Mouse (Mus musculus) brown adipose tissue, adult 24 weeks (tissue): ENCODE results near the gene H2-K1. TPM values are rescaled to one million over a fixed set of nuclear protein-coding genes. Genes with fewer than 3 reads are reported as not detected.

Experiments
- H3K27ac ChIP-seq: fragments of 200-500 bp; replicated peaks from 2 replicates; pipeline ENCODE4 v1.5.1; 2012; ENCODE audit warnings: low read depth, mild to moderate bottlenecking, low read length
- H3K4me1 ChIP-seq: fragments of 200-500 bp; 2 replicates; pipeline ENCODE4 v1.6.1; 2012; ENCODE audit warnings: low read length, mixed read lengths; ENCODE audit not compliant: control insufficient read depth, insufficient read depth, insufficient read length
- H3K4me3 ChIP-seq: fragments of 200-500 bp; 2 replicates; pipeline ENCODE4 v1.5.1; 2012; ENCODE audit warnings: low read depth, mild to moderate bottlenecking, low read length, moderate library complexity; ENCODE audit not compliant: insufficient read depth
- polyA plus RNA-seq: library from polyadenylated mRNA; stranded (reverse); fragments of >200 nt; gene quantifications from 2 replicates; pipeline ENCODE4 v1.2.4, GENCODE M21; 2012; ENCODE audit not compliant: missing spikeins, insufficient read depth, insufficient read length

Gene H2-K1
- polyA plus RNA-seq, 1 experiment: 394 TPM

GRCm38 (mm10) chr17:34030861-34031326, 30.7 kb upstream of the H2-K1 start:
- Histone ChIP-seq H3K4me3 (peak overlapping the region; percentile 88), H3K27ac (peak overlapping the region; percentile 85), H3K4me1 (peaks cover 18% of the 10 kb centered on the region; the same call in 1 of the 2 replicates)

GRCm38 (mm10) chr17:34029890-34030595, 29.9 kb upstream of the H2-K1 start:
- peaks cover 18% of the 10 kb centered on the region; the same call in 1 of the 2 replicates for H3K4me1 ChIP-seq
- H3K4me3 ChIP-seq: peak overlapping the region; percentile 88
- H3K27ac ChIP-seq: no peak overlapping the region

- Histone ChIP-seq H3K4me1 (peaks cover 18% of the 10 kb centered on the region; the same call in 1 of the 2 replicates), H3K27ac (no peak overlapping the region), H3K4me3 (no peak overlapping the region)
Measured at GRCm38 (mm10) chr17:34029150-34029889, 29.2 kb upstream of the H2-K1 start.

GRCm38 (mm10) chr17:34028501-34029149, 28.5 kb upstream of the H2-K1 start:
- H3K4me3 ChIP-seq: no peak overlapping the region
- no peak overlapping the region for H3K27ac ChIP-seq
- H3K4me1 ChIP-seq: peaks cover 18% of the 10 kb centered on the region; the same call in 1 of the 2 replicates

GRCm38 (mm10) chr17:34027656-34028223, 27.6 kb upstream of the H2-K1 start, which contains the start of gene H2-Ke6:
TSS of gene H2-Ke6 (minus strand) at chr17:34028060.
- Histone ChIP-seq H3K4me3 (peak within 1 kb of the TSS; percentile 82), H3K4me1 (peaks cover 18% of the 10 kb centered on the region; the same call in 1 of the 2 replicates), H3K27ac (peak within 1 kb of the TSS; percentile 58)

- Histone ChIP-seq H3K4me3 (peak overlapping the region; percentile 82), H3K4me1 (peaks cover 18% of the 10 kb centered on the region; the same call in 1 of the 2 replicates), H3K27ac (0 out of 2 replicates have a peak overlapping the region, but pooled peaks have one; percentile 58)
Measured at GRCm38 (mm10) chr17:34026917-34027655, 26.9 kb upstream of the H2-K1 start.

GRCm38 (mm10) chr17:34026221-34026620, 26.1 kb upstream of the H2-K1 start:
- Histone ChIP-seq H3K4me3 (peak overlapping the region; percentile 82; the same call in 1 of the 2 replicates), H3K4me1 (peaks cover 18% of the 10 kb centered on the region; the same call in 1 of the 2 replicates), H3K27ac (no peak overlapping the region)

GRCm38 (mm10) chr17:34025756-34026151, 25.6 kb upstream of the H2-K1 start:
- Histone ChIP-seq H3K27ac (no peak overlapping the region), H3K4me3 (peak overlapping the region; percentile 82; the same call in 1 of the 2 replicates), H3K4me1 (peaks cover 17% of the 10 kb centered on the region; the same call in 1 of the 2 replicates)

GRCm38 (mm10) chr17:34024861-34025755, 25.0 kb upstream of the H2-K1 start:
- Histone ChIP-seq H3K4me1 (peaks cover 10% of the 10 kb centered on the region; the same call in 1 of the 2 replicates), H3K4me3 (peak overlapping the region; percentile 92), H3K27ac (peak overlapping the region; percentile 85; the same call in 1 of the 2 replicates)

GRCm38 (mm10) chr17:34024317-34024821, 24.2 kb upstream of the H2-K1 start, which contains the start of gene Ring1:
TSS of gene Ring1 (minus strand) at chr17:34024680.
- Histone ChIP-seq H3K4me3 (peak within 1 kb of the TSS; percentile 92), H3K27ac (peak within 1 kb of the TSS; percentile 85), H3K4me1 (peaks cover 6% of the 10 kb centered on the region; the same call in 1 of the 2 replicates)

- peaks cover 6% of the 10 kb centered on the region; the same call in 1 of the 2 replicates for H3K4me1 ChIP-seq
- H3K27ac ChIP-seq: no peak overlapping the region
- H3K4me3 ChIP-seq: peak overlapping the region; percentile 92
Measured at GRCm38 (mm10) chr17:34023678-34024077, 23.5 kb upstream of the H2-K1 start.

- Histone ChIP-seq H3K27ac (no peak overlapping the region), H3K4me1 (peaks cover 6% of the 10 kb centered on the region; the same call in 1 of the 2 replicates), H3K4me3 (no peak overlapping the region)
Measured at GRCm38 (mm10) chr17:34022987-34023386, 22.8 kb upstream of the H2-K1 start.

- Histone ChIP-seq H3K27ac (no peak overlapping the region), H3K4me1 (peaks cover 6% of the 10 kb centered on the region; the same call in 1 of the 2 replicates), H3K4me3 (no peak overlapping the region)
Measured at GRCm38 (mm10) chr17:34022414-34022783, 22.3 kb upstream of the H2-K1 start.
